Mouse (Mus musculus) liver, embryonic 14.5 days (tissue): ENCODE results near the gene Il20rb.

Experiments
- CTCF ChIP-seq: IDR thresholded peaks from 2 replicates; pipeline ENCODE4 v1.5.1; 2016; ENCODE audit warnings: antibody characterized with exemption, low read depth, control low read depth
- EP300 ChIP-seq: IDR thresholded peaks from 2 replicates; pipeline ENCODE4 v1.6.1; 2016; ENCODE audit warnings: antibody characterized with exemption, low read depth

- no peak for TF ChIP-seq CTCF
- TF ChIP-seq EP300, result no peak
Observed at GRCm38 (mm10) chr9:100481626-100482025, 5.0 kb downstream of the Il20rb start.
